Mouse (Mus musculus) kidney, adult 2 months (tissue): ENCODE measurements around the gene Gm10188. TPM values are rescaled to one million over a fixed set of nuclear protein-coding genes. Genes with fewer than 3 reads are reported as not detected.

Source experiments
- DNase-seq: peaks from one replicate; pipeline ENCODE4 v3.0.0; 2021
- H3K27ac ChIP-seq: fragments of 200-500 bp; 2 replicates; pipeline ENCODE4 v1.5.1; 2012; ENCODE audit warnings: low read depth, low read length, control low read depth, inconsistent platforms; ENCODE audit not compliant: insufficient read depth
- H3K27me3 ChIP-seq: fragments of 200-500 bp; replicated peaks from 2 replicates; pipeline ENCODE4 v1.6.1; 2012; ENCODE audit warnings: mild to moderate bottlenecking, moderate library complexity, low read length, inconsistent platforms; ENCODE audit not compliant: control insufficient read depth, insufficient read depth
- H3K36me3 ChIP-seq: fragments of 200-500 bp; 2 replicates; pipeline ENCODE4 v1.6.1; 2012; ENCODE audit warnings: mild to moderate bottlenecking, moderate library complexity, low read length, inconsistent platforms; ENCODE audit not compliant: control insufficient read depth, insufficient read depth
- H3K4me1 ChIP-seq: fragments of 200-500 bp; 2 replicates; pipeline ENCODE4 v1.6.1; 2011; ENCODE audit warnings: low read length; ENCODE audit not compliant: control insufficient read depth, insufficient read depth
- H3K4me3 ChIP-seq: fragments of 200-500 bp; 2 replicates; pipeline ENCODE4 v1.5.1; 2011; ENCODE audit warnings: mild to moderate bottlenecking, low read depth, low read length, control low read depth; ENCODE audit not compliant: insufficient read depth
- CTCF ChIP-seq: fragments of 200-500 bp; conservative IDR thresholded peaks from 2 replicates; pipeline ENCODE4 v1.5.1; 2011; ENCODE audit warnings: low read depth, mild to moderate bottlenecking, control low read depth, low read length, moderate library complexity, mixed read lengths; ENCODE audit not compliant: insufficient read depth, insufficient read length
- POLR2A ChIP-seq: fragments of 200-500 bp; IDR thresholded peaks from one replicate; pipeline ENCODE4 v1.6.1; 2011; ENCODE audit warnings: low read depth, low read length, control low read depth
- WGBS: fragments of 180-500 bp; shearing (Covaris S2); methylation state at CpG from one replicate; pipeline ENCODE4 v1.1.7; 2018; 5-methylcytosine and 5-hydroxymethylcytosine counted together
- polyA plus RNA-seq: library from polyadenylated mRNA; depleted of rRNA; stranded (reverse); fragments of >200 nt; gene quantifications from 2 replicates; pipeline ENCODE4 v1.2.3, GENCODE M21; 2012

Gm10188 gene
- polyA plus RNA-seq, 1 experiment, result not detected

DNA sequence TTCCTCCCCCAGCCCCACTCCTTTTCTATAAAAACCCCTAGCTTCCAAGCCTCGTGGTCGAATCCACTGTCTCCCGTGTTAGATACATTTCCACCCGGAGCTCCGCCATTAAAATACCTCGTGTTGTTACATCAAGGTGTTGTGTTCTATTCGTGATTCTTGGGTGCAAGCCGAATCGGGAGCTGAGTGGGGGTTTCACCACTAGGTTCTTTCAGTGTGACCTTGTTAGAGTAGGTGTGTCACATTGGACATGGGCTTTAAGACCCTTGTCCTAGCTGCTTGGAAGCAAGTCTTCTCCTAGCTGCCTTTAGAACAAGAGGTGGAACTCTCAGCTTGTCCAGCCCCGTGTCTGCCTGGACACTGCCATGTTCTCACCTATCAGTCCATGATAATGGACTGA, 36.4 kb upstream of the Gm10188 start:
- WGBS, result 78% methylated on average over 10 of the region's 10 CpGs
- no peak overlapping the region for H3K27ac ChIP-seq
- H3K36me3 ChIP-seq, result no peaks in the 10 kb centered on the region
- H3K4me1 ChIP-seq, result peaks cover 7% of the 10 kb centered on the region; the same call in 1 of the 2 replicates
- no peak overlapping the region for H3K4me3 ChIP-seq
- no peak for DNase-seq
- H3K27me3 ChIP-seq, result no peaks in the 10 kb centered on the region
- no peak for TF ChIP-seq CTCF

DNA sequence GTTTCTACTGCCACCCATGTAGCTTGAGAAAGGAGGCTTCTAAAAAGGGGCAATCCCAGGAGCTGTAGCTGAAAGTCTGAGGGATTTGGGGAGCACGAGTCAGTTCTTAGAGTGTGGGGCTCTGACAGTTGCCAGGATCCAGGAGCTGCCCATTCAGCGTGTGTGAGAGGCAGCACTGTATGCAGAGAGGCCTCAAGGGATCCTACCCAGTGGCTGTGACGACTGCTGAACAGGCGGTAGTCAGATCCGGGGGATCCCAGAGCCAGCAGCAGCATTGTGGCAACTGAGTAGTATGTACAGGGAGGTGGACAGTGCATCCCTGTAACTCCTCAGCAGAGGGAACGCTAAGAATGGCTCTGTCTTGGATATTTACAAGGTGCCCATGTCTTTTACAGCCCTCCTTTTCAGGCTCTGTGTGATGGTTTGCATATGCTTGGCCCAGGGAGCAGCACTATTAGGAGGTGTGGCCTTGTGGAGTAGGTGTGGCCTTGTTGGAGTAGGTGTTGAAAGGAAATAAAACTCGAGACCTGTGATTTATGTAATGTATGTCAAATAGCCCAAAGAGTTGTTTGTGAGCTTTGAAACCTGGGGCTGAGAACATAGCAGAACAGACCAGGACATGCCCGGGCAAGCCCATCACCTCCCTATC, 35.8 kb upstream of the Gm10188 start:
- H3K27ac ChIP-seq, result no peak overlapping the region

DNA sequence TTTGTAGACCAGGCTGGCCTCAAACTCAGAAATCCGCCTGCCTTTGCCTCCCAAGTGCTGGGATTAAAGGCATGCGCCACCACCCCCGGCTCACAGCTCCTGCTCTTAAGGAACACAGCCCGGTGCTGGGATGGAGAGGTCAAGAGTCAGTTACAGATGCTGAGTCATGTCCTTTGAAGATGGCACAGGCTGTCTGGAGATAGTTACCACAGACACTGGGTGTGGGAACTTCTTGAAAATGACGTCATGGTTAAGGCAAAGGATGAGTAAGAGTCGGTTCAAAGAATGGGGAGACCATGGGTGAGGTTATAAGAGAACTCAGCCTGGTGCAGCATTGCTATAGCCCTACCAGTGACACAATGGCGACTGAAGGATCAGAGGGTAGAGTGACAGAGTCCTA, 35.0 kb upstream of the Gm10188 start:
- Histone ChIP-seq H3K4me1 (peaks cover 7% of the 10 kb centered on the region; the same call in 1 of the 2 replicates), H3K27ac (no peak overlapping the region), H3K27me3 (no peaks in the 10 kb centered on the region), H3K36me3 (no peaks in the 10 kb centered on the region), H3K4me3 (no peak overlapping the region)
- 68% methylated on average over 7 of the region's 7 CpGs for WGBS
- no peak for DNase-seq
- TF ChIP-seq CTCF (no peak), POLR2A (no peak)

More for the DNA sequence above, 35.8 kb upstream of the Gm10188 start:
- TF ChIP-seq POLR2A (no peak), CTCF (no peak)
- no peak overlapping the region for H3K4me3 ChIP-seq
- WGBS, result 64% methylated on average over 8 of the region's 8 CpGs
- H3K4me1 ChIP-seq, result peaks cover 7% of the 10 kb centered on the region; the same call in 1 of the 2 replicates
- H3K36me3 ChIP-seq, result no peaks in the 10 kb centered on the region
- H3K27me3 ChIP-seq, result no peaks in the 10 kb centered on the region
- no peak for DNase-seq

DNA sequence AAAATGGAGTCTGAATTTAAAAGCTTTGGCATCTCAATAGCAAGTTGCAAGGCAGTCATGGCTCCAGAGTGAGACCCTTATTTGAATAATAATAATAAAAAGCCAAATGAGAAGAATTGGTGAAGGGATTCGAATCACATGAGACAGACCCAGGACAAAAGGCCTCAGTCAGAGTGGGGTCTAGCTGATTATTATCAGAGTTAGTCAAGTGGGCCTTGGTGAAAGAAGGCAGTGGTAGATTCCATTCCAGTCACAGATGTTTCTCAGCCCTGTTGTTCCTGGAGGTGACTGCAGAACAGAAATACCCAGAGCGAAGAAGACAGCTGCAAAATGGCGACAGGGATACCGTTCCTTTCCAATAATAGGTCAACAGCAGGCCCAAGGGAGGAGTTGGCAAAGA, 34.1 kb upstream of the Gm10188 start:
- Histone ChIP-seq H3K36me3 (no peaks in the 10 kb centered on the region), H3K4me1 (peaks cover 7% of the 10 kb centered on the region; the same call in 1 of the 2 replicates), H3K27ac (no peak overlapping the region), H3K4me3 (no peak overlapping the region), H3K27me3 (no peaks in the 10 kb centered on the region)
- TF ChIP-seq POLR2A (no peak), CTCF (no peak)
- 96% methylated on average over 4 of the region's 4 CpGs for WGBS
- no peak for DNase-seq

DNA sequence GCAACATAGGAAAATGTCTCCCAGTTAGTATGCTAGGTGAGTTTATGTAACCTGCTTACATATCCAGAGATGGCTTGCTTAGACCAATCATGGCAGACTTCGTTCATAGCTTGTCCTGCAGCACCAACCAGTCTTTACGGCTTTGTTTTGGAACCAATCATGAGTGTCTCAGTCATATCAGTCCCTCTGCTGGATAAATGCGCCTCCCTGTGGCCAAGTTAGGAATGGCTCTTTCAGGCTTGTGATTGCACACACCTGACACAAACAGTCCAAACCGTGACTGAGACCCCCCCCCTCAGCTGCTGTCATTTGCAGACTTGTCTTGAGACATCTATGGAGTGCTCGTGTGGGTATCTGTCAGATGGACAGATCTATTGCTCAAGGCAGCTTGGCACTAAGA, 31.5 kb upstream of the Gm10188 start:
- Histone ChIP-seq H3K27ac (no peak overlapping the region), H3K36me3 (no peaks in the 10 kb centered on the region), H3K27me3 (no peaks in the 10 kb centered on the region), H3K4me3 (no peak overlapping the region), H3K4me1 (no peaks in the 10 kb centered on the region)
- TF ChIP-seq POLR2A (no peak), CTCF (peak; percentile 33; the same call in 1 of the 2 replicates)
- DNase-seq, result no peak
- 70% methylated on average over 5 of the region's 5 CpGs for WGBS

DNA sequence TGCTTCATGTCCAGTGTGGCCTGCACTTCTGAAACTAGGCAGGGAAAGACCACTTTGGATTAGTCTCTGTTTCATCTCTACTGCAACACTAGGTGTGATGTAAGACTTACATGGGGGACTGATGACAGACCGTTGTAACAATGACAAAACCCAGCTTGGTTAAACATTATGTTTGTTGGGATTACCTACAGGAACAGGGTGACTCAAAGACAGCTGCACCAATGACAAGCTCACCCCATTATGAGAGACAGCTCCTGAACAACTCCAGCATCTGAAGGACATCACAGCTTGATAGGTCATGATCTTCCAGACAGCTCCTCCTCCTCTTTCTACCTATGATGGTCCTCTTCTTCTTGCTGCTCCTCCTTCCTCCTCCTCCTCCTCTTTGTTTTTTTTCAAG, 30.8 kb upstream of the Gm10188 start:
- Histone ChIP-seq H3K4me1 (no peaks in the 10 kb centered on the region), H3K27ac (no peak overlapping the region), H3K36me3 (no peaks in the 10 kb centered on the region), H3K27me3 (no peaks in the 10 kb centered on the region), H3K4me3 (no peak overlapping the region)
- WGBS, result 81% methylated on average over 1 of the region's 1 CpGs
- DNase-seq, result no peak
- TF ChIP-seq POLR2A (no peak), CTCF (no peak)

DNA sequence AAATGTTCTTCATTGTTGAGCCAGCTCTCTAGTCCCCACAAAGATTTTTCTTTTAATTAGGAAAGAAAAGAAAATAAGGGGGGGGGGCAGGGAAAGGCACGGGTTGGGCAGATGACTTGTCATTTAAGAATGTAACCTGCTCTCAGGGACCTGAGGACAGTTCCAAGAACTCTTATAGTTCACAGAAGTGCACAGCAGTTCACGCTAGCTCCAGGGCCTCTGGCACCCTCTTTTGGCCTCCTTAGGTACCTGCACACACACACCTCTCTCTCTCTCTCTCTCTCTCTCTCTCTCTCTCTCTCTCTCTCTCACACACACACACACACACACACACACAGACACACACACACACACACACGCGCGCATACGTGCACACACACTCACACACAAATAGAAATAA, 24.9 kb upstream of the Gm10188 start:
- DNase-seq, result no peak
- Histone ChIP-seq H3K4me3 (no peak overlapping the region), H3K27ac (no peak overlapping the region), H3K36me3 (no peaks in the 10 kb centered on the region), H3K4me1 (no peaks in the 10 kb centered on the region), H3K27me3 (no peaks in the 10 kb centered on the region)
- 86% methylated on average over 6 of the region's 6 CpGs for WGBS
- TF ChIP-seq CTCF (peak; percentile 40), POLR2A (no peak)

DNA sequence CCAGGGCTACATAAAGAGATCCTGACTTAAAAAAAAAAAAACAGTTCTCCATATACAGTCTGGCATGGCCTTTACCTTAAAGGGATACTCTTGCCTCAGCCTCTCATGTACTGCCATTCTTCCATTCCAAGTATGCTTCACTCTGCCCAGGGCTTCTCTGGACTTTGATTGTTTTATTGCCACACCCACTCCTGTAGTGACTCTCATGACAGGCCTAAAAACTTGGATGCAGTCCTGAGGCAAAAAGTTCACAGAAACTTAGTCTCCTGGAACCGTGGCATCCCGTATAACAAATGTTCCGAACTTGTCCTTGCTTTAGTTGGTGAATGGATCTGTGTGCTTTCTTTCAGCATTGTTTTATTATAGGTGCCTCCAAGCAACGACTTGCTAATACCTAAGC, 17.1 kb upstream of the Gm10188 start:
- no peak for TF ChIP-seq POLR2A
- no peak for TF ChIP-seq CTCF
- peak; percentile 83 for DNase-seq
- H3K4me3 ChIP-seq, result no peak overlapping the region
- H3K27ac ChIP-seq, result no peak overlapping the region
- no peaks in the 10 kb centered on the region for H3K4me1 ChIP-seq
- H3K27me3 ChIP-seq, result no peaks in the 10 kb centered on the region
- 45% methylated on average over 4 of the region's 4 CpGs for WGBS
- no peaks in the 10 kb centered on the region for H3K36me3 ChIP-seq
